Mouse (Mus musculus) gastrocnemius, adult 8-10 months (tissue): ENCODE data around the gene Cd7. TPM values are rescaled to one million over a fixed set of nuclear protein-coding genes. Genes with fewer than 3 reads are reported as not detected.
"Not testable (repeated sequence)": the region's sequence is repeated elsewhere in the genome, so short reads cannot be mapped to it uniquely, and the experiment has no call there.

ENCODE experiments used
- DNase-seq, 2 experiments: peaks; one replicate each; pipeline ENCODE4 v3.0.0; 2022; ENCODE audit warnings: low spot score in 2 of 2
- total RNA-seq, 4 experiments: library from RNA; stranded (reverse); gene quantifications; 2 replicates each; pipeline ENCODE4 v1.2.4; 2022

Gene Cd7
- total RNA-seq, 4 experiments from 2014 or later = not detected

DNA sequence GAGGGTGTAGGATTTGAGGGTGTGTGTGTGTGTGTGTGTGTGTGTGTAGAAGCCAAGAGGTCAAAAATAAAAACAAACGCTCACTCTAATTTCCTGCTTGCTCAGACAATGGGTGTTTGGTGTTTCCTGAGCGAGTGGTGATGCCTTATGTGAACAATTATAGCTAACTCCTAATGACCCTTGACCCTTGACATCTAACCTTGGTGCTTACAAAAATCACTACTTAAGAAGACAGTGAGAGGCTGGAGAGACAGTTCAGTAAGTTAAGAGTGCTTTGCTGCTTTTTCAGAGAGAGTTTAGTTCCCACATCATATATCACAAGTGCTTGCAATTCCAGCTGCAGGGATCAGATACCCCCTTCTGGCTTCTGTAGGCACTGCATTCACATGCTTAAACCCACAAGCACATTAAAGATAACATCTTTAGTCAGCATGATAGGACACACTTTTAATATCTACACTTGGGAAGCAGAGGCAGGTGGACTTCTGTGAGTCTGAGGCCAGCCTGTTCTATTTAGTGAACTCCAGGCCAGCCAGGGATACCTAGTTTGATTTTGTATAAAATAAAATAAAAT lies 8.7 kb upstream of the Cd7 start:
- no peak for DNase-seq

DNA sequence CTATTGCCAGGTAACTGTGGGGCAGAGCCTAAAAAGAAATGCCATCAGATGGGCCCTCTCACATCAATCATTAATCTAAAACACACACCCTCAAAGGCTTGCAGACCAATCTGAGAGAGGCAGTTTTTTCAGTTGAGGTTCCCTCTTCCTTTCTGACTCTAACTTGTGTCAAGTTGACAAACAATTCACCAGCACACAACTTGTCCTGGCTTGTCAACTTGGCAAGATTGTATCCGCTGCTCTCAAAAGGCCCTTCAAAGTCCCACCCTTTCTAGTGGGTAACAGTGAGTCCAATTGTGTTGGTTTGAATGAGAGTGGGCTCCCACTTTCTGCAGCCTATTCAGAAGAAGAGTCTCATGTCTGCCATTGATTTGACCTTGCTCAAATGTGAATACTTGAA lies 6.1 kb upstream of the Cd7 start:
- no peak for DNase-seq

DNA sequence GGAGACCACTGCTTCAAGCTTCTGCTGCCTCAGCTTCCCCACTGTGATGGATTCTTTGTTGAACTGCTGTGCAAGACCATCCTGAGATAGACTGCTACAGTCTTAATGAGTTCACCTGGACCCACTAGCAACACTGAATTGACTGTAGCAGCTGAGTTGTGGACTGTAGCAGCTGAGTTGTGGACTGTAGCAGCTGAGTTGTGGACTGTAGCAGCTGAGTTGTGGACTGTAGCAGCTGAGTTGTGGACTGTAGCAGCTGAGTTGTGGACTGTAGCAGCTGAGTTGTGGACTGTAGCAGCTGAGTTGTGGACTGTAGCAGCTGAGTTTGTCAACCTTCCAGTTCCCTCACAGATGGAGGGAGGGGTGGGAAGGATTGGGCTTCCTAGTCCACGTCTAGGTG lies 3.8 kb upstream of the Cd7 start:
- not testable (repeated sequence) for DNase-seq

DNA sequence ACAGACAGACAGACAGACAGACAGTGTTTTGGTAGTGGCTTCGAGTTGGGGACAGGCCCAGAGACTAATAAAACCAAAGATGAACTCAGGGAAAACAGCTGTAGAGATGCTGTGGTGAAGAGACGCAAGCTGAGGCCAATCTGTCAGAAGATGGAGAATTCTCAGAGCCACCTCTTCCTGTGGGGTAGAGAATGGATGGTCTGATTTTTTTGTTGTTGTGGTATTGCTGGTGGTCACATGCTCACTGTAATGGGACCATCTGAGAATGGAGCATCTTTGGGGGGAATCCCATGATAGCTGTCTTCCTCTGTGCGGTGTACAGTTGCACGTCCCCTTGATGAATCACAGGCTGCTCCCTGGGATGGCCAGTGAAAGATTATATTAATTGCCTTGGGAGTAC lies 3.3 kb upstream of the Cd7 start:
- DNase-seq = no peak

DNA sequence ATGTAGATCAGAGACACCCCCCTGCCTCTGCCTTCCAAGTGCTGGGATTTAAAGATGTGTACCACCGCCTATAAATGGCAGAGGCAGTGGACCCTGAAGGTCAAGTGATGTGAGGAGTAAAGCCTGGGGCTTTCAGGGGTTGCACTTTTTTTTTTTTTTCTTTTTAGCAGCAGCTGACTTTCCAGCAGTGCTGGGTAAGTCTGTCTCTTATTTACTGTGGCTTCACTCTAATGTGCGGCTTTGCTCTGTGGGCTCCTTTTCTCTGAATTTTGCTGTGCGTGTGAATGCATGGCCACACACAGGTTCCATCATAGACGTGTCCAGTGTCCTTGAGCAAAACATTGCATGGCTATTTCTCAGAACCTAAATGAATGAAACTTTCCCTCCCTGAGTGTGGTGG lies 2.4 kb upstream of the Cd7 start:
- no peak for DNase-seq

DNA sequence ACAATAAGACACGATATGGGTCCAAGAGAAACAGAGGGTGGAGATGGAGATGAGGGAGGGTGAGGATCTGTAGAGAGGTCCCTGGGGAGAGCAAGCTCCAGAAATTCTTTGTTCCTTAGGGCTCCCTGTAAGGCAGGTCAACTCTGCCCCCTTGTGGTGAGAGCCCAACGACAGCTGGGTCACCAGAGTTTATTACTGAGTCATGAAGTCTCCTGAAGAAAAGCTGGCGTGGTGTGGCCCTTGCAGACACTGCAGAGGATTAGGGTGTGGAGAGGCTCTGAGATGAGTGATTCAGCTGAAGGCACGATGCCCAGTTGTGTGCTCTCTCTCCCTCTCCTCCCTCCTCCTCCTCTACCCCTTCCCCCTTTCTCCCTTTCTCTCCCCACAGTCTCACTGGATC lies 2.0 kb upstream of the Cd7 start:
- DNase-seq = peak; percentile 74 to 80

DNA sequence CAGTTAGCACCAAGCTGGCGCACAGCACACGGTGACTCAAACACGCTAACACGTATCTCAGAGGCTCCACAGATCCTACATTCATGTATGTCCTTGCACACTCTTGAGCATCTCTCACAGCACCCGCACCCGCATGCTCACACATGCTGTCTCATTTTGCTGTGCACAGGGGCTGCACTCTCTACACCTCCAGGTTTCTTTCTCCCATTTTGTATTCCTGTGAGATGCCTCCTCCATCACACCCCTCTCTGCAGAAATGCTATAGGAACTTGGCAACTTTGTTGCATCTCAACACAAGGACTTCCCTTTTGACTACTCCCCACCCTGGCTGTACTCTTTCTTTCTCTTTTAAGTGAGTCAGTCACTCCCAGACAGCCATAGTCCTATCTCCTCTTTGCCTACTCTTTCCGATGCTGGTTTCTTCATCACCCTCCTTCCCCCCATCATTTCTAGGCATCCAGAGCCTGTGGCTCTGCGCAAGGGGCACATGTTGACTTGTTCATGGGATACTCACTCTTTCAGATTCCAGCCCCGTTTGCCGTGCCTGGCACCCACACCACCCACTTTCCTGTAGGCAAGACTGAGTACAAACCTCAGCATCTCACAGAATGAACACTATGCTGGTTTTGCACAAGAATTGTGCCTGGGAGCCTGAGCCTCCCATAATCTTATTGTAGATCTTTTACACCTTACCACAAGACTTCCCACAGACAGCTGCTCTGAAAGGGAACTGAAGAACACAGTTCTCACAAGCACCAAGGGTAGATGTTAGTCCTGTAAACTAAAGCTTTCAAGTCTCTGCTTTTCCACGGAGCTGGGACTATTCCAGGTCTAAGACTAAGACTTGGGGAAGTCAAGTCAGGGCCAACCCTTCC lies 615 bp downstream of the Cd7 start:
- no peak for DNase-seq

DNA sequence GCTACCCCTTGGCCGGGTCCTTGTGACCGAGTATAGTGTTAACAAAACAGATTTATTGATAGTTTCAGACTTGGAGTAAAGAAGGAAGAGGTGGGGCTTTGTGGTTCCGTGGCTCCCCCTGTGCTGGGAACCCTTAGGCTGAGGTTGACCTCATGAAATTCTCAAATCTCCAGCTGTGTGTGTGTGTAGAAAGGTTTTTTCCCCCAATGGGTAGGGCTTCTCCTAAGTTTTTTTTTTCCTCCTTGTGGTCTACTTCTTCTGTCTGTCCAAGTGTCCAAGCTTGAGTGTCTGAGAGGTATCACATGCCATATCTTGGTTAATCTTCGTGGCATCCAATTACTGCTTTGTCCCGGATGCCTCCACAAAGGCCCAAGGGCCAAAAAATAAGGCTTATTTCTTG lies 6.1 kb downstream of the Cd7 start:
- no peak for DNase-seq

DNA sequence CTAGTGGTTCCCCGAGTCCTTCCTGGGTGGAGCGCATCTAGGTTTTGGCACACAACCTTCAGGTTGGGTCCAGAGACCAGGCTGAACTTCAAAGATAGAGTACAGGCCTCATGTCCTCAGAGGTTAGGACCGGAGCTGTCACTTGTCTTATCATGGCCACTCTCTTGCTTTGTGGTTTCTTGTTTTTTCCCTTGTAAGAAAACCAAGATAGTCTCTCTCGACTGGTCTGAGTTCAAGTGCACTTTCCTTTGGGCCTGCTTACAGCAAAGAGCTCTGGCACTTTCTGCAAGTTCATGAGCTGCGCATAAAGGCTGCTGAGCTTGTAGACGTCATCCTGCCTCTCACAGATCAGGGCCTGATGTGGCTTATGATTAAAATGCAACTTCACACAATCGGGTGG lies 12.0 kb downstream of the Cd7 start:
- DNase-seq = no peak

DNA sequence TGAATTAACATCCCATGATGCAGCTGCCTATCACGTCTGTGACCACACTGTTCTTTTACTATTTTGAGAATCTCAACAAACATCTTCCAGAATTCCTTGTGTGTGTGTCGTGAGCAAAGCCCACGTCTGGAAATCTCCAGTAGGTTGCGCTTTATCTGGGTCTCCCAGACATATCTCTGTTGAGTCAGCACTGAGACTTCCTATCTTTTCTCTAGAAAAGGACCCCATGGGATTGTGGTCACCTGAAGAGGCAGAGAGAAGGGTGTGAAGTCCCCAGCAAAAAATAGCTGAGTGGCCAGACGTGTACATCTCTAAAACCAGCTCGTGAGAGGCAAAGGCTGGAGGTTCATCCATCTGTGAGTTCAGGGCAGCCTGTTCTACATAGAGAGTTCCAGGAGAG lies 15.1 kb downstream of the Cd7 start:
- no peak for DNase-seq

DNA sequence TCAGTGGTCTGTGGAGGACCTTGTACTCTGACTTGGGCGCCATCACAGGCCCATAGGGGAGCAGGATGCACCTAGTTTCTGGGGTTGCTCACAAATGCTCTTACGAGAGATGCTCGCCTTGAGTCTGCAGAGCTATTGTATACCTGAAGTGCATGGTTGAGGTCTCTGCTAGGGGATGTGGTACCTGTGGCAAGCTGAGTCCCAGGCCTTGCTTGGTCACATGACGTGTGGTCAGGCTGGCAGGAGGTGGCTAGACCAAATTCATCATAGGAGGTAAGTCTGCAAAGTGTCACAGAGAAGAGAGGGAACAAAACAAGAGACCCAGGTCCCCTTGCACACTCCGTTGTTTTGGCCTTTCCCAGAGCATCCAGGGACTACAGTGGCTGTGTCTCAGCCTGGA lies 19.7 kb downstream of the Cd7 start:
- DNase-seq = no peak

DNA sequence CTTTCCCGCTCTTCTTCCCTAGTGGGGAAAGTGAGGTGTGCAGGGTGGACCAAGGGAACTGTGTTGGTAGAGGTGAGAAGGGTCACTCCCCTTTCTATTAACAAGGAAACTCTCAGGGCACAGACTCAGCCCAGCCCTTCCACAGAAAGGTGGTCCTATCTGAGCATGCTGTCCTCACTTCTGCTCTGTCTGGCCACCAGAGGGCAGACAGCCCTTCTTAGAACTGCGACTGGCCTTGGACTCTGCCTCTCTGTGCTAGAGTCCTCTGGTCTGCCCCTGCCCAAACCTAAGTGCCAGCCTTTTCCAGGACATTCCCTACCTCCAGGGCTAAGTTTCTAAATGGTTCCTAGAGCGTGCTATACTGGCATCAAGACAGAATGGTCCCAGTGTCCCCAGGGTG lies 21.5 kb downstream of the Cd7 start:
- DNase-seq = peak; percentile 26 to 41

DNA sequence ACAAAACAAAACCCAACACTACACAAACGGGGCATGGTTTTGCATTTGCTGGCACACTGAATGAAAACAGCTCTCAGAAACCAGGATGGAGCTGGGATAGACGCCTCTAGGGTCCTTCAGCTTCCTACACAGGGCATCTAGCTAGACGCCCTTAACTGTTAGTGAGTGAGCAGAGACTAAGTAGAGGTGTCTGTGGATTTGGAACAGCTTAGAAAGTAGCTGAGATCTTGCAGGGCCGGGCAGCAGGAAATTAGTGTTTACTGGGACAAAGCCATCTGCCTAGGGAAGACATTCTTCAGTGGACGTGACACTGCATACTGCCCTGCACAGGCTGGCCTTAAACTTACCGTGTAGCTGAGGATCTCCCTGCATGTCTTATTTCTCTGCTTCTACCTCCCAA lies 23.7 kb downstream of the Cd7 start:
- no peak for DNase-seq

DNA sequence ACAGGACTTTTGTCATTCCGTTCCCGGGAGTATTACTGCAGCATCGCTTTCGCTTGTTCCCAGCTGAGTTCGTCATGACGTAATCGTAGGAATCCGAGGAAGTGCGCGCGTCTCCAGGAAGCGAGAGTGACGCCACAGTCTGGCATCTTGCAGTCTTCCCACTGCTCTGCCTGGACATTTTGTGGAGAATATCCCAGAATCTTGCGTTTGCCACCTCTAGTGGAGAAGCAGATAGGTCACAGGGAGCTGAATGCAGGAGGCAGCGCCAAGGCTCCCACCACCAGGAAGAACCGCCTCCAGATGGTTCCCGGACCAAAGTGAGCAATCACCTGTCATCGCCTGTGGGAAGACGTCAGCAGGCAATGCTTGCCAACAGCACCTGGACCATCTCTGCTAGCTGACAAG lies 24.3 kb downstream of the Cd7 start:
- no peak for DNase-seq

DNA sequence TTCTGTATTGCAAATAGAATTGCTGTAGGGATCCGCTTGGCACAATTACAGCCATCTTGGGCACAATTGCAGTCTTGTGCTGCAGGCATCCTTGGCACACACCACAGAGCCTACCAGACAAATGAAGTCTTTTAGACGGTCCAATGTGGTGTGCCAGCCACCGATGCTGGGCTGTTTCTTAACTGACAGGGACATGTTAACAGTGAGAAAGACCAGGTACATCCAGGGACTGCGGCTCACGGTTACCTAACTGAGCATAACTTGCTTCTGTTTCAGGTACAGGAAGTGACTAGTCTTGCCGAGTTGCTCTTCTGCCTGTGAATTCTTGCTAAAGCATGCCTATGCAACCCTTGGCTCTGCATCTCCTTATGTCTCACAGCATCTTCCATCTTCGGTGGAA lies 25.6 kb downstream of the Cd7 start:
- DNase-seq = no peak

DNA sequence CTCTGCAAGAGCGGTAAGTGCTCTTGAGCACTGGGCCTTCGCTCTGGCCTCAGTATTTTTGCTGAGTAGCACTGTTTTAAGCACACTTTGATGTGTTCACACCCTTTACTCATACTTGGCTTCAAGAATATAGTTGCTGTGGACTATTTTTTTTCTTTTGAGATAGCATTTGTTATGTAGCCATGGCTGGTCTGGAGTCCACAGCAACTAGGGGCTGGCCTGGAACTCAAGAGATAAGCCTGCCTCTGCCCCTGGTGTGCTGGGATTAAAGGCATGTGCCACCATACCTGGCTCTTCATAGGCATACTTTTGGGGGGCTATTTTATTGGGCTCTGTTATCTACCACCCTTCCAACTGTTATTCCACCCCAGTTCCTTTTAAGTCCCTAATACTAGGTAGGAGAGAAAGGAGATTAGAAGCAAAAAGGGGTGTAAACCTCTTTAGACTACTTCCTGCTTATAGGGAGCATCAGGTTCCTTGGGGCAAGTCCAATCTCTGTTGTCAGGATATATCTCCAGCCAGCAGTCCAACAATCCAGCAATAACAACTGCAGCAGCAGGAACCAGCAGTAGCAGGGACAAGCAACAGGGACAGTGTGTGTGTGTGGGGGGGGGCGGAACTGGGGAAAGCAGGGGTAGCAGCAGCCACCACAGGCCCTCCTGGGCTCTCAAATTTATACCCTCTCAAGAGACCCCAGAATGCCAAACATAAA lies 29.0 kb downstream of the Cd7 start:
- DNase-seq = no peak

DNA sequence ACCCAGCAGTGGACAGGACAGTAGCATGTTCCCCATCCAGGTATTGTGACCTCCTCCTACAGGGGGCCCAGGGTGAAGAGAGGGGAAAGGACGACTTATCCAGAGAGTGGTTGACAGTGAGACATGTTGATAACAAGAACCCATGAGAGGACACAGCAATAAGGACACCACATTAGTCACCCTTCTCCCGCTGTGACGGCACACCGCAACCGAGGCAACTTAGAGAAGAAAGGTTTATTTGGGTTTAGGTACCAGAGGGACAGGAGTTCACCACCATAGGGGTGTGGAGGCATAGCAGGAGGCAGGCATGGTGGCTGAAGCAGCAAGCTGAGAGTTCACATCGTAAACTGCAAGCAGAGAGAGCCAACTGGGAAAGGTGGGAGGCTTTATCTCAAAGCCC lies 33.0 kb downstream of the Cd7 start:
- no peak for DNase-seq

DNA sequence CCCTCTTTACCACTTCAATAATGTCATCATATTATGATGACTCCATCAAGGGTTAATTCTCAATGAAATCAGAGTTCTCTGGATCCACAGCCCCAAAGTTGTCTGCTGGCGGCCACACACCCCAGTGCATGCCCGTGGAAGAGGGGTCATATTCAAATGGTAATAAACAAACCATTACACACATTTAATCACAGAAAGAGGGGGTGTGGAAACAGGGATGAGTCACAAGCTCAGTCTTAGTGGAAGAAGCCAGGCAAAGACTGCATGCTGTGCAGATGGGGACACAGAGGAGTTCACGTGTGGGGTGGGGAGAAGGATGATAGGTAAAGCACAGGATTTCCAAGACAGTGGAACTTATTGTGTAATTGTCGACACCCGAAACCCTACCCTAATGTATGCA lies 34.9 kb downstream of the Cd7 start:
- no peak for DNase-seq

DNA sequence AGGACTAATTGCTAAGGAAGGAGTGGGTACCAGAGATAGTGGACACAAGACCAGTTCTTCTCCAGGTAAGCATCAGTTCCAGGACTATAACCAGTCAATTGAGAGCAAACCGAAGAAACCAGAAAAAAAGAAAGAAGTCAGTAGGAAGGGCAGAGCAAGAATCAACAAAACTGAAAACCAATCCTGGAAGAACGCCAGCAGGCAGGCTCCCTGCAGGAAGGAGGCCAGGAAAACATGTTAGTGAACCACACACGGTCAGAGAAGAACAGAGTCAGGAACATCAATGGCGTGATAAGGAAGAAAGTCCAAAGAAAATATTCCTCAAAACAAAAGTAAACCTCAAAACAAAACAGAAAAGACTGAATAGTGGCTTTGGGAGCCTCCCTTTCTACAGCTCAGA lies 37.3 kb downstream of the Cd7 start:
- DNase-seq = no peak

DNA sequence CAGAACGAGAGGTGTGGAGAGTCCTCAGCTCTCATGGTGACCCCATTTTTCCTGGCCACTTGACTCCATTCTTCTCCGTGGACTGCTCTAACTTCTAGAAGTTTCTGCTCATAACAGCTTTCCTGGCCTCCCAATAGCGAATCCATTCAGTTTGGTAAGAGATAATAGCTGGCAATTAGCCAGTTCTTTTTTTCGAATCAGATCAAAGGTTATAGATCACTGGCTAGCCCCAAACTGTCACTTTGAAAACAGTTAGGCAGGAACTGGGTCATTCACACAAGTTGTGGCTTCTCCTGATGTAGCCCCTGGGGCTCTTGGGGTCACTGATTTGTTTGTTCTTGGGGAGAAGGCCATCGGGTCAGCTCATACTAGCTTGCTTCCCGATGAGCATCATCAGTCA lies 44.5 kb downstream of the Cd7 start:
- no peak for DNase-seq

DNA sequence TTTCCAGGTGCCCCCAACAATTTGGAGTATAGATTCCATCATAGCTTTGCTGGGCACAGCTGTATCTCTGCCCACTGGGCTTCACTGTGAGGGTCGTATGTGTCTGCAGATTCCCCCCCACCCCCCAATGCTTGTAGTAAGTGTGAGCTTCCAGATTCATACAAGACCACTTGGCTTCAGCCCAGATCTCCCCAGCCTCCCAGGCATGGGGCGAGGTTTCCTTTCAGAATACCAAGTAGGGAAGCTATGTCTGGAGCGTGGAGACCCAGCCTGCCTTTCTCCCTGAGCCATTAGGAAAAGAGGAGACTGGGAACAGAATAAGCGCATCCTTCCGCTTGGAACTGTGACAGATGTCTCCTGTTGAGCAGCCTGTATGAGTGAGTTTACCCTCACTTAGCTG lies 45.6 kb downstream of the Cd7 start:
- DNase-seq = no peak

DNA sequence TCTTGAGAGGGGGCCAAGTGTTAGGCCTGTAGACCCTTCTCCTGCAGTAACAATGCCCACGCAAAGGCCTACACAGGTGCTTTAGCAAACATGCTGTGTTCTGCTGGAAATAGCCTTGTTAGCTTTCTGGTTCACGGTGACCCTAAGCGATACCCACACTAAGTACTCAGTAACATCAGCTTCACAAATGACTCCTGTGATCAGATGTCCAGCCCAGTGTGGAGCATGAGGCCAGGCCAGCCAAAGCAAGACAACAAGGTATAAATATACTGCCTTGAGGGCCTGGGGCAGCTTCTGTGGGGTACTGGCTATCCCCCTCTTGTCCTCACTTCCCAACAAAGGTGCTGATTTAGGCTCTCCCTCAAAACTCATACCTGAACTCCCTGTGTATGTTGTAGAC lies 46.1 kb downstream of the Cd7 start:
- peak in 1 of 2 experiments; percentile 32 for DNase-seq

DNA sequence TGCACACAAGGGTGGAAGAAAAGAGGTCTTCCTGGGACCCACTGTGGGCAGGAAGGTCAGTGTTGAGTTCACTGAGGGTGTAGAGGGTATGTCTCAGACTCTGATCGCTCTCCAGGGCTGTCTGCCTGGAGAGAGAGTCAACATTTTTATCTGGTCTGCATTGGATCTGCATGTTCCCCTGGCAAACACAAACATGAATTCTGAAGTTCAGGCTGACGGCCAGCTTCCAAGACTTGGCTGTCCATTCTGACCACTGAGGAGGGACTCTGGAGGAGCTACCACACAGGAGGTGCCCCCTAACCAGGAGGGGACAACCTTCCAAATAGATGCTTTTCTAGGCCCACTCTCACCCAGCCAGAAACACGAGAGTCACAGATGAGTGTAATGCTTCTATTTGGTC lies 47.4 kb downstream of the Cd7 start:
- DNase-seq = peak; percentile 32 to 38
